Mouse (Mus musculus) ZHBTc4 (cell line): ENCODE results near the gene Vangl1.
A peak's percentile ranks its signal among the peaks of the same experiment; 100 is the strongest.

Experiments
- DNase-seq: peaks from one replicate; pipeline ENCODE4 v3.0.0-alpha.2; 2011; ENCODE audit warnings: low read depth, low spot score

Vangl1 gene

DNA sequence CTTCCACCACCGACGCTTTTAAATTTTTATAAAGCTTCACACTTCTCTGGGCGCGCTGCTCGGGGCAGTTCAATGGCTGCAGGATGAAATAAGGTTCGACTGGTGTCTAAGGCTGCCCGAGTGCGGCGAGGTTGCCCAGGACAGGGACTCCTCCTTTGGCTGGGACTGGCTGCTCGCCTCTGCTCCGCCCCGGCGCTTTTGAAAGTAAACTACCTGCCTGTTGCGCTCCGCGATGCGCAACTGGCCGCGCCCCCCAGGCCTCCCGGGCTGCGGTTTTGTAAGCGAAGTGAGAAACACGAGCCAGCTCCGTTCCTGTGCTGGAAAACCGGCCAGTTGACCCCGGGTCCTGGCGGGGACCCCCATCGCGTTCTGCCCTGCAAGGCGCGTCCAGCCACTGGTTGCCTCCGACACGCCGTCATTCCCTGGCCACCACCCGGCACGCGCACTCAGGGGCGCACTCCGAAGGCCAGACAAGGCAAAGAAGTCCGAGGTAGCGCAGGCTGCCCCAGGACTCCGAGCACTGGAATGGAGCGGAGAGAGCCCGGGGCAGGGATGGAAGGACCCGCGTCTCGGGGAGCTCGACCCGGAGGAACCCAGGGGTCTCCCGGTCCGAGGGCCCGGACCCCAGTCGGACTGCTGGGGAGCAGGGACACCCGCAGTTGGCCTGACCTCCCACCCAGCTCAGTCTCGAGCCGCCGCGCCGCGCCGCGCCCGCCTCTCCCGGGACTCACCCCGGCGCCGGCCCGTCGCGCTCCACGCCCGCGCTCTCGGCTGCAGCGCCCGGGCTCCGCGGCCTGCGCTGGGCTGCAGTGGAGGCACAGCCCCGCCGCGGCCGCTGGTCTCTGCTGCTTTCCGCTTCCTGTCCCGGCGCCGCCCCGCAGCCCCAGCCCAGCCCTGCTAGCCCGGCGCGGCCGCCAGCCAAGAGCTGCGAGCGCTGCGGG, at the start of gene Vangl1:
Vangl1 (minus strand) TSS at position 913 of the 941 bp plus-strand sequence.
- peak; percentile 86 for DNase-seq

DNA sequence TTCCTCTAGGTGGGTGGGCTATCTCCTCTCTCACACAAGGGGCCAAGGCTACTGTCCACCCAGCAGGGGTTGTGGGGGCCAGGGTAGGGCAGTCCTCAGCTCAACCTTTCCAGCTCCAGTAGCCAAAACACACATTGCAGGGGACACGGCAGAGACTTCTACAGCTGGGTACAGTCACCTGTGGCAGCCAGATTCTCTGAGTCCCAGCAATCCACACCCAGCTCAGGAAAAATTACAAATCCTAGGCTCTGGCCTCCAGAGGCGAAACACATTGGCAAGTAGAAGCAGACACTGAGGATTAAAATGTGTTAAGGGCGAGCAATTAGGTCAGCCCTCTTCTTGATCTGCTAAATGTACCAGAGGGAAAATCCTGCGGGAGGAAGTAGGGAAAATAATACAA, 49.1 kb upstream of the Vangl1 start:
- DNase-seq: no peak

DNA sequence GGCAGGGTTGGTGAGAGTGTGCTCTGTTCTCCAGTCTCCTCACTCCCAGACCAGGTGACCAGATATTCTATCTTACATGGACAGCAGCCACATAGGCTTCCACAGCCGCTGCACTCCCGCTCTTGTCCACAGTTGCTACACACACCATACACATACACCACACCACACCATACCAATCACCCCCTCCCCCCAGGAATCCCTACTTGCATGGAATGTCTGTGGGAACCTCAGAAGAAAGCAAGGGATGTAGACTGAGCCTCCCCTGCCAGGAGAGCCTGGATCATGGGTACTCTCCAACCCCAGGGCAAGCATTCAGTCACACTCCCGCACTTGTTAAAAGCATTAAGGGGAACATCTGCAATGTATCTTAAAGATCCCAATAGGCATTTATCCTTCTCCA, 48.4 kb upstream of the Vangl1 start:
- DNase-seq: no peak

DNA sequence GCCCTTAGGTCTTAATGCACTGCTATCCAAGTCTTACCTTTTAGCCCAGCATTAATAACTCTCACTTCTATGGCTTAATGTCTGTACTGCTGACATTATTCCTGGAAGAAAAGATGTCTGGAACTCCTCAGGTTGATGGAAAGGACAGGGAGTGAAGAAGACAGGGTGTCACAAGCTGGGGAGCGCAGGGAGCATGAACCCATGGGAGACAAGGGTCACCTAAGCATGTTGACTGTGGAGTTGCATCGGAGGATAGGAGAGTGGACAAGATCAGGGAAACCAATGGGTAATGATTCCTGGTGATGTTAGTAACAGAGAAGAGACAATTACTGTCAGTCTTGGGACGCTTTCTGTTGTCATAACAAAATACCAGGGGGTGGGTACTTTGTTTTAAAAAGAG, 46.4 kb upstream of the Vangl1 start:
- DNase-seq: no peak

DNA sequence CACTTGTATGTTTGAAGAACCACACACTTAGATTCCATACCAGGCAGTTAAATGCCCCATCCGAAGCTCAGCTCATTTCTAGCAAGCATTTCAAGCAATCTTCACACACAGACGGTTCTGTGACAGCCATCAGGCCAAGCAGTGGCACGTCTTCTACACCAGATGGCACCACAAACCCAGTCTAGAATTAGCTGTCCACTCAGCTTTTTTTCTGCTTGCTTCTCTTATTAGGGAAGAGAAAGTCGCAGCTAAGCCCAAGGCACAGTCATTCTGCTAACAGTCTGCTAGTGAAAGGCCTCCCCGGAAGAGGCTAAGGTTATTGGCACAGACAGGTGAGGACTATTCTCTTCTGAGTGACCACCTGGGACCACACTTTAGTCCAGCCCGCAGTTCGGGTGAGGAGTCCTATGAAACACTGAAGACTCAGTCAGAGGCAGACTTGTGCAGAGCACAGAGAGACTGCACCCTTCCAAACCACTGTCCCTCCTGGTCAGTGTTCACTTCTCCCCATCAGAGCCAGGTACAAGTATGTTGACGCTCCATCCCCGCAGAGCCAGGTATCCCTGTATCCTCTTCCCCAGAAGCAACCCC, 45.0 kb upstream of the Vangl1 start:
- DNase-seq: peak; percentile 58

DNA sequence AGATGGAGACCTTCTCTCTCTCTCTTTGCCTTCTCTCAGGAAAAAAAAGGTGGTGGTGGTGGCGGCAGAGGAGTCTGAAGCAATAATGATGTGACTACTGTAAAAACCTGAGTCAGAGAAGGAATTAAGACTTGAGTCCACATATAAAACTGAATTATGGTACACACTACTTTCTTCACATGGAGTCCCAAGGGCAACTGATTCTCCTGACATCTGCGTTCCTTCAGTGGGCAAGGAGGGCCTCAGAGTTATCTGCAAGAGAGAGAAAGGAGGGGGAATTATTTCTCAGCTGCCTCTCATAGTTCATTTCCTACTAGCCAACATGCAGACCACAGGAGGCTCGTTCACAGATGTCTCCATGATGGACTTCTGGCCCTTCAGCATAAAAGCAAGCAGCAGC, 40.1 kb upstream of the Vangl1 start:
- no peak for DNase-seq

DNA sequence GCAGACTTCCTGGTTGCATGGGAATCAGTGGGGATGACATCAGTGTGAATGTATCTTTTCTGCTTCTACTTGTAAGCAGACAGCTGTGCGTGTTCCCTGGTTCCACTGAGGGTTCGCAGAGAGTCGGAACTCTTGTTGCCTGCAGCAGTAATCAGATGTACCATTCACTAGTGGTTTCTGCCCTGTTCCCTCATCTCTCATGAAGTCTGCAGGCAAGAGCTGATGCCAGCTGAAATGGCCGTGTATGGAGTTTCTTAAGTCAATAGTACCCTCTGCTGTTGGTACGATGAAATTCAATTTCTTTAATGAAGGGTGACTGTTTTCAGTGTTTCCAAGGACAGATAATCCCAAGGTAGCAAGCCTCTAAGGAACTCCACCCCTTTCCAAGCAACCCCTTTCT, 38.4 kb upstream of the Vangl1 start:
- DNase-seq: peak; percentile 51

DNA sequence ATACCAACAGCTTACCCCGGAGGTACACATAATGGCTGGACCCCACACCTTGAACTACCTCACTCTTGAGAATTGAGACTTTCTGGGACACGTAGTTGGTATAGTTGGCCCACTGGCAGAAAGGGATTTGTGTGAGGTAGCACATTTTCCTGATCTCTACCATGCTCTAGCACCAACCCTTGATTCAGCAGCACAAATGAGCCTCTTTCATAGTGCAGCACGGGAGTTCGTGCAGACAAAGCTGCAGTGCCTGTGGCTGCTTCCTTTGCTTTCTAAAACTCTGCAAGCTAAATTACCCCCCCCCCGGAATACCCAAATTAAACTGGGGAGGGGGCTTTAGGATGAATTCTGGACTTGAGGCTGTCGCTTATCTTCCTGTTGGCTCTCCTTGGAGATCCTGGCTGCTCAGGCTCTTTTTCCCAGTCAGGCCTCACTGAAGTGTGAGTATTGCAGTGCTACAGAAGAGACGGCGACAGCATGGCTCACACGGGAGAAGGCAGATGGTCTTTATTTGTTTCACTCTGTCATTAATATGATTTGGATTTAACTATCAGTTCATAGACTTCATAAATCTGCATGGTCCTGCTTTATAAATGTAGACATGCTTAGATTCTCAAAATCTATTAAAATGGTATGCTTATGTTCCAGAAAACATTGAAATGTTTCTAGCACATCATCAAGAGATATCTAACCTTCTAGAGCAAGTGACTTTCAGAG, 27.1 kb upstream of the Vangl1 start:
- DNase-seq: no peak

DNA sequence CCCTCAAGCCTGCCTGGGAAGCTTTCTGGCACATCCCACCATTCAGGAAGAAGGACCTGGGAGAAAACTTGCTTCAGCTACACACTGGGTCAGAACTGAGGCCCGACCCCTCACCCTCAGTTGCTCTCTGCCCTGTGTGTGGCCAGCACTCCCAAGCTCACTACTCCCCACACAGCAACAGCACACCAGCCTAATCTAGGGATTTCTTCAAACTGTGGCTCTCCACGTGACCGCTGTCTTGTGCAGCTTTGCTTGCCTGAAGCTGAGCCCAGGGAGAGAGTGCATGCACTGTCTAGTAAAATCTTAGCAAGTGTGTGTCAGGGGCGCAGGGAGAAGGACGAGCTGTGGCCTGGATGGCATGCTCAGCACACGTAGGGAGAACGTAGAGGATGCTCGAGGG, 18.3 kb upstream of the Vangl1 start:
- DNase-seq: no peak

DNA sequence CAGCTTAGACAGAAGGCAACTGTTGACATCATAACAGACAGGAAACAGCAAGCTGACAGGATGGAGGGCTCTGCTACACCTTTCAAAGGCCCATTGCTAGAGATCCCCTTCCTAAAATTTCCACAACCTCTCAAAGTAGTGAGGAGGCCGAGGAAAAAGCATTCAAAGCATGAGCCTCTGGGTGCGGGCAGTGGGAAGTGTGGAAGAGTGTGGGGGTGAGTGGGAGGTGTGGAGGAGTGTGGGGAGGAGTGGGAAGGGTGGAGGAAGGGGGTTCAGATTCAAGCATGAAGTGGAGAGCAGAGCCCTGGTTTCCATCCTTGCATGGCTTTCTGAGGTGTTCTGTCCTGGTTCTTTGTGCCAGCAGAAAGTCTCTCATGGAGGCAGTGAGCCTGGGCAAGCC, 13.8 kb upstream of the Vangl1 start:
- no peak for DNase-seq

DNA sequence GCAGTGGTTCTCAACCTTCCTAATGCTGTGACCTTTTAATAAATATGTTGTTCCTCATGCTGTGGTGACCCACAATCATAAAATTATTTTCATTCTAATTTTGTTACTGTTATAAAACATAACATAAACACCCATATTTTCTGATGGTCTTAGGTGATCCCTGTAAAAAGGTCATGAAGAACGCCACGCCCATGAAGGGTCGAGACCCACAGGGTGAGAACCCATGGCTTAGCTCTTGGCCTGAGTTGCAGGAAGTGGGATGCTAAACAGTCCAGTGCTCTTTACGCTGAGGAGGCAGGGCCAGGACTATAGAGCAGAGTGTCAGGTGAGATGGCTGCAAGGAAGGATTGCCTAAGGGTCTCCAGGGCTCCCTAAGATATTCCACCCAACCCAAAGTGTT, 10.2 kb upstream of the Vangl1 start:
- DNase-seq: peak; percentile 49

DNA sequence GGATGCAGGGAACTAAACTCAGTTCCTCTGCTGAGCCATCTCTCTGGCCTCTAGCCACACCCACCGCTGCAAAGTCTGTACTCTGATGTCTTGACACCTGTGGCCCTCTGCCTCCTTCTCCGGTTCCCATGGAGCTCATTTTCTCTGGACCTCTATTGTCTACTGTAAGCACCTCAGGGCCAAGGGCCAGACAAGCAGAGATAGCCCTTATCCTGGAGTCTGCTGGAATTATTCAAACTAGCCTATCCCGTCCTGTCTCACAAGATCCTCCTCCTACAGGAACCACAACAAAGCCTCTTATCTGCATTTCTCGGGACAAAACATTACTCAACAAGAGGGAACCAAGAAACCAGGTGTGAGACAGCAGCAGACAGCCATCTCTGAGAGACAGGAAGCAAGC, 9.8 kb upstream of the Vangl1 start:
- DNase-seq: peak; percentile 80

DNA sequence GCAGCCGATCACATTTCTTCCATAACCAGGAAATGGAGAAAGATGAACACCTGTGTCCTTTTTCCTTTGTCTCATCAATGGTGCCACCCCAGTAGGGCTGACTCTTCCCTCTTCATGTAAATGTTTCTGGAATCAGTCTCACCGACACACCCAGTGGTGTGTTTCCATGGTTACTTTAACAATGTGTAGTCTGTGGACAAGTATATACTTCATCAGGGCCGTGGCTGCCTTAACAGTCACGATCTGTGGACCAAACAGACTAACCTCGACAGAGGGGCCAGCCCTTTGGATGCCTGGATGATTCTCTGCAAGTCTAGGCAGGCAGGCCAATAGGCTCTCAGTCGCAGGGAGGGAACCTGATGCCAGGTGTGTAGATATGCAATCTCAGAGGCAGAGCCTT, 8.4 kb upstream of the Vangl1 start:
- DNase-seq: peak; percentile 74

DNA sequence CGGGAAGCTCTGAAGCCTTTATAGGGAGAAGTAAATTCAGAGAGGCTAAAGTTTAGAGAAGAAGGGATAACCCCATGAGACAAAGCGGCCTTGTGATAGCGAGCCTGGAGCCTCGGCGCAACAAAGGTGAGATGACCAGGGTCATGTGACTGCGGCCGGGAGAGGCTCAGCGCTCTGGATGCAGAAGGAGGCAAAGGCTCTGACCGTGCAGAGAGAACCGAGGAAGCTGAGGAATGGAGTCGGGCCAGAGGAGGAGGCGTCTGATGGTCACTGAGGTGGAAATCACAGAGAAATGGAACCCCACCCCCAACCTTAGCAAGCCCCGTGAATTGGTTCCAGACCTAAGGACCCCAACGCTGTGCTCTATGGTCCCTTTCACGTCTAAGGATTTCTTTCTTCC, 7.8 kb upstream of the Vangl1 start:
- DNase-seq: peak; percentile 21

DNA sequence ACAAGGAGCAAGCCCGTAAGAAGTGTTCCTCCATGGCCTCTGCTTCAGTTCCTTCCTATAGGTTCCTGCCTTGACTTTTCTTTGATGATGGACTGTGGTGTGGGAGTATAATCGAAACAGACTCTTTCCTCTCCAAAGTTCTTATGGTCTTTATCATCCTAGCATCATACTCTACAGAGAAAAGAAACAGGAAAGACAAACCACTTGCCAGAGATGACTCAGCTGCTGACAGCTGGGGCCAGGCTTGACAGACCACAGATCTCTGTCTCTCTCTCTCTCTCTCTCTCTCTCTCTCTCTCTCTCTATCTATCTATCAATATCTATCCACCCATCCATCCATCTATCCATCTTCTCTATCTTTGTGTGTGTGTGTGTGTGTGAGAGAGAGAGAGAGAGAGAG, 6.8 kb upstream of the Vangl1 start:
- DNase-seq: no peak

DNA sequence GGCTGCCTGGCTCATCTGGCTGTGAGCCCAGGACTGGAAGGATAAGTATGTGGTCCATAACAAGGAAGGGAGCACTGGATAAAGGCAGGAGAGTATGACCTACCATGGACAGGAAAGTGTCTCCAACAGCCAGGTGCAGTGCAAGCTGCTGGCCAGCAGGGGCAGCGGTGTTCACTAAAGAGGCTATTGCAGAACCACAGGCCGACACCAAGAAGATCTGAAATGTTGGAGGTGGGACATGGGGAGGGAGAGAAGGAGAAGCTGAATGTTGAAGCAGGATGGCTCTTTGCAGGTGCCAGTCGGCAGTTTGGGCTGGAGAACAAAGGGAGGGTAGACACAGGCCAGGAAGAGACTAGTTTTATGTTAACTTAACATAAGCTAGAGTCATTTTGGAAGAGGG, 6.3 kb upstream of the Vangl1 start:
- DNase-seq: peak; percentile 85

DNA sequence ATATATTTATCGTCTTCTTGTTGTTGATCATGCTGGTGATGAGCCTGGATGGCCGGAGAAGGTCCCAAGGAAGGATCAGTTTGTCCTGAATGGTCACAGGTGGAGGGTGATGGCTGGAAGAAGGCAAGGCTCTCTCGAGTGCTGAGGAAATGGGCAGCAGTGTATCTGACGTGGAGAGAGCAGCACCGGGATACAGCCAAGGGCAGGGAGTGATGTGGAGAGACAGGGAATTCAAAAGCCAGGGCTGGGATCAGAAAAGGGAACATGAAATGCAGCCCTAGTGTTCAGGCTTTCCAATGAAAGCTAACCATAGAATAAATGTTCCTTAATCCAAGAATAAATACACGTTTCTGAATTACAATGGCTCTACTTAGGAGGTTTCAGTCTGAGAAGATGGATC, 4.4 kb upstream of the Vangl1 start:
- no peak for DNase-seq

DNA sequence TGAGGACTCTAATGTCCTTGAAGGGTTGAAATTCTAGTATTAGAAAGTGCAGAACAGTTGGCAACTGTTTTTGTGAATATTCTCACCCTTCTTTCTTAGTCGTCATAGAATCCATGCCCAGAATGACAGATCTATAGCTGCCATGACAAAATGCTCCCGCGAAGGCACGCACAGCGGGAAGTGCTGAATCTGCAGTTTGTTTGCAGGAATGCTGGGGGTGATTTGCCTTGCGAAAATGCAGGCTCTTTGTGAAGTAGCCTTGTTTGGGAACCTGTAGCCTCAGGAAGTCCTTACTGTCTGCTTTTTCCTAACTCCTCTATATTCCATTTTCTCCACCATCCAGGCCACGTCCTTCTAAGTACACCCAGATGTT, 951 bp upstream of the Vangl1 start:
- DNase-seq: peak; percentile 50

DNA sequence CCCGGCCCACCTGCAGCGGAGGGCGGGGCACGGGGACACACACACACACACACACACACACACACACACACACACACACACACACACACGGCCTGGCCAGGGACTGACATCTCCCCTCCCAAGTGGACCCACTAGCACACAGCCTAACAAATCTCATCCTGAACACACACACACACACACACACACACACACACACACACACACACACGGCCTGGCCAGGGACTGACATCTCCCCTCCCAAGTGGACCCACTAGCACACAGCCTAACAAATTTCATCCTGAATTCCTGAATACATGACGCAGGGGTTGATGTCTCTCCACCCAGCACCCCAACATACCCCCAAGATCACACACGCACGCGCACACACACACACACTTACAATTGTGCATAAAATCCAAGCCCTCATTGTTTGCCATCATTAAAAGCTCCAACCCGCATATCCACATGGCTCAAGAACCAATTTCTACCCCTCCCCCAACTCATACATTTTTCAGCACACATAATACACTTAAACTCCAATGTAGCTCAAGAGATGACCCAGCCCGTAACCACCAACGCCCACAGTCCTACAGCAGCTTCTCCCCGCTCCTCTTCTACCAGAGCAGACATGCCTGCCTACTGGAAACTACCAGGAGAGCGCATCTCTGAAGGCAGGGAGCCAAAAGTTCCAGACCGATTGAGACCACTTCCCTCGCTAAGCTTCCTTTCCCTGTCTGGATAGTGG, 403 bp upstream of the Vangl1 start:
- DNase-seq: peak; percentile 55

DNA sequence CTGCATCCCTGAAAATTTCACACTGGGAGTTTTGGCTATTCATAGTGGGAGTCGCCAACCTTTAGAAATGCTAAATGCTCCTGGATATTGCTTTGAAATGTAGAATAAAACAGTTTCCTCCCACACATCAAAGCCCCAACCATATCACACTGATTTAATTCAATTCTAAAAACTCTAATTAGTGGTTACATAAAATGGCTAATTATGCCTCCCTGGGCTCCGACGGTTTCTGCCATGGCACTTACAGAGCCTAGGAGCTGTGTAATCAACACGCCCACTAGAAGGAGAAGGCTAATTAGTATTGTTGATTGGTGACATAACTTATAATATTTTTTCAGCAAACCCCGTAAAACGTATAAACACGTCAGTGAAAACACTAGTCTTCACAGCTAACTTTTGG, 1.4 kb downstream of the Vangl1 start:
- no peak for DNase-seq

DNA sequence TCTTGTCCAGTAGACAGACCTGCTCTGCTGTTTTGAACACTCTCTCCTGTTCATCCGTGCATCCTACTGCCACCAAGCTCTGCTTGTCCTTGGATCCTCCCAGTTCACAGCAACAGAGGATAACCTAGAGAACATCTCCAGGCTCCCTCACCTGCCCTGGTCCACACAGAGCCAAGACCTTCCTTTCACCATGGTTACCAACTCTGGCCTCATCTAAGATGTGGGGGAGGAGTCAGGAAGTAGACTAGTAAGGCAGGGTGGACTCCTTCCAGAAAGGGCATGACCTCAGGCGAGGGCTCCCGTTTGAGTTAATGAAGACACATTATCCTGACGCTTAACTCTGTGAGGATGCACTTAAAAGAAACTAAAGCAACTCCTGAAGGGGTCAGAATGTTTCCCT, 4.5 kb downstream of the Vangl1 start:
- DNase-seq: peak; percentile 38

DNA sequence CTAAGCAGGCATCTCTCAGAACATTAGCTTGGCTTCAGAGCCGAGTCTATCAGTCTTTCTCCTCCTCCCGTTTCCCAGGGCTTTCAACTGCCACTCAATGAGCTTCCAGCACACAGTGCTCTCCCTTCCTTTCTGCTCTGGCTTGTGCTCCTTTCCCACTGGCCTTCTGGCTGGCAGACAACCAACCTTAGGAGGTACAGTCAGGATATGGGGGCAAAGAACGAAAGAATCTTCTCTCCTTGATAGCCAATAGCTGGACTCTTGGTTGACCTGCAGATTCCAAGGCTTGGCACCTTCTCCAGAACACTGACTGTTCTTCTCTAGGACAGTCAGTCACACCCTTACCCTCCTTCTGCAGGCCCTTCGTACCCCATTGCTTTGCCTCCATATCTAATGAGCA, 5.3 kb downstream of the Vangl1 start:
- no peak for DNase-seq
